Mouse (Mus musculus) midbrain, embryonic 16.5 days (tissue): Measurements from ENCODE around the gene Nipal4. TPM values are rescaled to one million over a fixed set of nuclear protein-coding genes. Genes with fewer than 3 reads are reported as not detected.

Experiments used
- ATAC-seq: fragments of 200-750 bp; cut with Nextera tagmentation; 2 replicates; pipeline ENCODE4 v1.8.0; 2017; ENCODE audit warnings: moderate TSS enrichment
- H3K27ac ChIP-seq: fragments of 300-500 bp; sonication (generic); 2 replicates; pipeline ENCODE4 v1.5.1; 2014; ENCODE audit warnings: mild to moderate bottlenecking, low read length, mixed read lengths
- H3K27me3 ChIP-seq: fragments of 300-500 bp; sonication (generic); 2 replicates; pipeline ENCODE4 v1.6.1; 2014; ENCODE audit warnings: low read depth, low read length, mixed read lengths; ENCODE audit not compliant: control insufficient read depth, insufficient read depth
- H3K36me3 ChIP-seq: fragments of 300-500 bp; sonication (generic); 2 replicates; pipeline ENCODE4 v1.6.1; 2014; ENCODE audit warnings: mild to moderate bottlenecking, low read length, moderate library complexity, mixed read lengths; ENCODE audit not compliant: control insufficient read depth, insufficient read depth
- H3K4me1 ChIP-seq: fragments of 300-500 bp; sonication (generic); 2 replicates; pipeline ENCODE4 v1.6.1; 2014; ENCODE audit warnings: mild to moderate bottlenecking, low read length, mixed read lengths; ENCODE audit not compliant: control insufficient read depth, insufficient read depth
- H3K4me2 ChIP-seq: fragments of 300-500 bp; sonication (generic); 2 replicates; pipeline ENCODE4 v1.6.1; 2014; ENCODE audit warnings: mild to moderate bottlenecking, low read length, mixed read lengths
- H3K4me3 ChIP-seq: fragments of 300-500 bp; sonication (generic); 2 replicates; pipeline ENCODE4 v1.5.1; 2014; ENCODE audit warnings: low read depth, mild to moderate bottlenecking, low read length, moderate library complexity, mixed read lengths
- H3K9ac ChIP-seq: fragments of 300-500 bp; sonication (generic); 2 replicates; pipeline ENCODE4 v1.6.1; 2014; ENCODE audit warnings: low read depth, low read length, mixed read lengths
- H3K9me3 ChIP-seq: fragments of 300-500 bp; sonication (generic); replicated peaks from 2 replicates; pipeline ENCODE4 v1.6.1; 2014; ENCODE audit warnings: mild to moderate bottlenecking, low read length, mixed read lengths; ENCODE audit not compliant: control insufficient read depth, poor library complexity, severe bottlenecking
- WGBS: fragments of 180-500 bp; shearing (Covaris S2); extraction: QIAGEN DNeasy Blood & Tissue Kit; methylation state at CpG from one replicate; pipeline ENCODE4 v1.1.7; 2014; 5-methylcytosine and 5-hydroxymethylcytosine counted together
- polyA plus RNA-seq: library from polyadenylated mRNA; unstranded; fragments of >200 nt; fragmentation: Nextera tagmentation; extraction: Ambion mirVana; gene quantifications from 2 replicates; pipeline ENCODE4 v1.2.1, GENCODE M21; 2015

Nipal4 gene
- polyA plus RNA-seq, 1 experiment from 2014 or later, result 0.15 TPM

GRCm38 (mm10) chr11:46134899-46135298 lies 31.4 kb downstream of the Nipal4 start:
- peaks cover 26% of the 10 kb centered on the region for H3K36me3 ChIP-seq
- no peak overlapping the region for H3K9ac ChIP-seq
- no peaks in the 10 kb centered on the region for H3K27me3 ChIP-seq
- ATAC-seq, result no peak
- H3K4me3 ChIP-seq, result no peak overlapping the region
- no peak overlapping the region for H3K27ac ChIP-seq
- H3K9me3 ChIP-seq, result no peaks in the 10 kb centered on the region
- H3K4me1 ChIP-seq, result no peaks in the 10 kb centered on the region
- WGBS, result 89% methylated on average over 2 of the region's 2 CpGs
- no peak overlapping the region for H3K4me2 ChIP-seq

DNA sequence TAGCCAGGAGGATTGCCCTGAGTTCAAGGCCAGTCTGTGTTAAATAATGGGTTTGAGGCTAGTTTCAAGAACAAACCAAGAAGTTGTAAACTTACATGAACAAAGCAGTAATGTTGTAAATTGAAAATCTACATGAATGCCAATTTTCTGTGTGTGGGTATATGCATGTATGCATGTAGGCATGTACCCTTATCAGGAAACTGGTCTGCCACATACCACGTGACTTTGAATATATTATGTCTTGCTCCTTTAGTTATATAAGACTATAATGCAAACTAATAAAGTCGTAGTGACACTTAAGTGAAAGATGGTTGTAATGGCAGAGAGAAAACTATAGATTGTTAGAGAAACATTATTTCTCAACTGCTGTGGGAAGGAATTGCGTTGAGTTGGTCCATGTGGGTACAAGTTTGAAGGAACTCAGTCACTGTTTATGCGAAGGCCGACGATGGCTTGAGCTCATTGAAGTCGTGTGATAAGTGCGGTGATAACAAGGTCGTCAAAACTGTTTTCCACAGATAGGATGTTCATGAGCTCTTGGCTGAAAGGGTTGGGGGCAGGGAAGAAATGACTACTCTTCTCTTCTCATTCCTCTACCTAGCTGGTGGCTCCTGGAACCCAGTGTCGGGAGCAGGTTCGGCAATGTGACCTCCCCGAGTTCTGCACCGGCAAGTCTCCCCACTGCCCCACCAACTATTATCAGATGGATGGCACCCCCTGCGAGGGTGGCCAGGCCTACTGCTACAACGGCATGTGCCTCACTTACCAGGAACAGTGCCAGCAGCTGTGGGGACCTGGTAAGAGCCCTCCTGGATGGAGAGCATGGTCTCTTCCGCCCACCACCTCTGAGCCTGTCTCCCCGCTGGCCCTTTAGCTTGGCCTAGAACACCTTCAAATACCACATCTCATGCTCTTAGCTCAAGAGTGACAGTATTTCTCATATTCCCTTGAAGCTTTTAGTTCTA lies 35.0 kb downstream of the Nipal4 start:
- no peak overlapping the region for H3K9ac ChIP-seq
- no peaks in the 10 kb centered on the region for H3K9me3 ChIP-seq
- ATAC-seq, result no peak
- no peaks in the 10 kb centered on the region for H3K4me1 ChIP-seq
- no peak overlapping the region for H3K27ac ChIP-seq
- no peak overlapping the region for H3K4me2 ChIP-seq
- 94% methylated on average over 17 of the region's 17 CpGs for WGBS
- H3K4me3 ChIP-seq, result no peak overlapping the region
- H3K27me3 ChIP-seq, result no peaks in the 10 kb centered on the region
- peaks cover 22% of the 10 kb centered on the region for H3K36me3 ChIP-seq

- Histone ChIP-seq H3K9ac (no peak overlapping the region), H3K36me3 (peaks cover 19% of the 10 kb centered on the region), H3K4me3 (no peak overlapping the region), H3K9me3 (no peaks in the 10 kb centered on the region), H3K4me1 (no peaks in the 10 kb centered on the region), H3K27ac (no peak overlapping the region), H3K4me2 (no peak overlapping the region), H3K27me3 (no peaks in the 10 kb centered on the region)
- no peak for ATAC-seq
- WGBS, result 68% methylated on average over 9 of the region's 9 CpGs
These were observed 37.8 kb downstream of the Nipal4 start for GRCm38 (mm10) chr11:46128548-46128945.

DNA sequence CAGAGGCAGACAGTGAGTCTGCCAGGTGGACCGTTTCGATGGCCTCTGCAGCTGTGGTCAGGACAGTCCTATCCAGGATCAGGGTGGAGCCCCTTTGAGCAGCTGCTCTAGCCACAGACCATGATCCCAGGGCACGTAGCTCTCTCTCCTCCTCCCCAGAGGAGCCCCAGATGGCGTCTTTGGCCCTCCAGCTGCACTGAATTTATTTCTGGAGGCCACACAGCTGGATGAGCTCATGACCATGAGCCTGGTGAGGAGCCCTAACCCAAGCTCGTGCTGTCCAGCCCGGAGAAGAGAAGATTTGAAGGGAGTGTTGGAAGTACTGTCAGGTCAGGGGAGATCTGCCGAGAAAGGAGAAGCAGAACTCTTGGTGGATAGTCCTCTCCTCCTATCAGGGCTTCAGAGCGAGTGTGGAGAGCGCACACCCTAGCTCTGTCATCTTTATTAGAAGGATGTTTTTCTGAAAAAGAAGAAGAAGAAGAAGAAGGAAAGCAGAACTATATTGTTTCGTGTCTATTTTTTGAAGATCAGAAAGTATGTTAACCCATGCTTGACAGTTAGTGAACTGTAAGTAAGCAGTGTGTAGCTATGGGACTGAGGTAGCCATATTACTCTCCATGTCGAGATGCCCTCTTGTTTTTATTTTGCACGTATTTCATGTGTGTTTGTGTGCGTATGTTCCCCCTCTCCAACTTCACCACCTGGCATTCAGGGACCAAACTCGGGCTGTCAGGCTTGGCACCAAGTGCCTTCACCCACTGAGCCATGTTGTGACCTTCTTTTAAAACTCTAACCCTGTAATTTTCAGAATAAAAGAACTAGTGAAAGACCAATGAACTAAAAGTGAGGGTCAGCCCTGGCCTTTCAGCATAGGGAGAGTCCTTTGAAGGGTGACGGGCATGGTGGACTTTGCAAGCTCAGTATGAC lies 38.4 kb downstream of the Nipal4 start:
- H3K27me3 ChIP-seq, result no peaks in the 10 kb centered on the region
- H3K9ac ChIP-seq, result no peak overlapping the region
- H3K4me3 ChIP-seq, result no peak overlapping the region
- H3K4me1 ChIP-seq, result no peaks in the 10 kb centered on the region
- no peaks in the 10 kb centered on the region for H3K9me3 ChIP-seq
- peaks cover 19% of the 10 kb centered on the region for H3K36me3 ChIP-seq
- WGBS, result 84% methylated on average over 15 of the region's 15 CpGs
- ATAC-seq, result no peak
- no peak overlapping the region for H3K27ac ChIP-seq
- H3K4me2 ChIP-seq, result no peak overlapping the region

- H3K9ac ChIP-seq, result no peak overlapping the region
- no peak overlapping the region for H3K4me2 ChIP-seq
- ATAC-seq, result no peak
- peaks cover 19% of the 10 kb centered on the region for H3K36me3 ChIP-seq
- H3K4me3 ChIP-seq, result no peak overlapping the region
- no peaks in the 10 kb centered on the region for H3K4me1 ChIP-seq
- H3K9me3 ChIP-seq, result no peaks in the 10 kb centered on the region
- H3K27ac ChIP-seq, result no peak overlapping the region
- 93% methylated on average over 11 of the region's 11 CpGs for WGBS
- no peaks in the 10 kb centered on the region for H3K27me3 ChIP-seq
These were observed 39.4 kb downstream of the Nipal4 start for GRCm38 (mm10) chr11:46126827-46127410.

DNA sequence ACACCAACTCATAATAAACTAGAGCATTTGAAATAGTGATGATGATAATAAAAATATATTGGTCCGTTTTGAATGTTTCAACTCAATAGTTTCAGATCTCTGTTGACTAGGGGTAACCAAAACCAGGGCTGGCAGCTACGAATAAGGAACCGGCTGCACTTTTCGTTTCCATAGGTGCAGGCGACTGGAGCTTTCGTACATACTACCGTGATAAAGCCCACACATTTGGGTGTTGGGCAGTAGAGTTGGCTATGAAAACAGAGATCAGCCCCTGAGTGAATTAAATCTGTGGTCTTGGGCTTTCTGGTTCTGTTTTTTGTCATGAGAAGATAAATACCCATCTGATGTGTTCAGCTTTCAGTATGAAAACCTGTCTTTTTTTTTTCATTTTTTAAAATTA lies 40.0 kb downstream of the Nipal4 start:
- Histone ChIP-seq H3K27me3 (no peaks in the 10 kb centered on the region), H3K4me2 (no peak overlapping the region), H3K27ac (no peak overlapping the region), H3K4me3 (no peak overlapping the region), H3K36me3 (peaks cover 24% of the 10 kb centered on the region), H3K9ac (no peak overlapping the region), H3K9me3 (no peaks in the 10 kb centered on the region), H3K4me1 (no peaks in the 10 kb centered on the region)
- ATAC-seq, result no peak
- WGBS, result 93% methylated on average over 7 of the region's 7 CpGs

GRCm38 (mm10) chr11:46125835-46126229 lies 40.5 kb downstream of the Nipal4 start:
- Histone ChIP-seq H3K9me3 (no peaks in the 10 kb centered on the region), H3K27me3 (no peaks in the 10 kb centered on the region), H3K4me3 (no peak overlapping the region), H3K4me1 (no peaks in the 10 kb centered on the region), H3K36me3 (peaks cover 24% of the 10 kb centered on the region), H3K4me2 (no peak overlapping the region), H3K27ac (no peak overlapping the region), H3K9ac (no peak overlapping the region)
- 94% methylated on average over 7 of the region's 7 CpGs for WGBS
- no peak for ATAC-seq

DNA sequence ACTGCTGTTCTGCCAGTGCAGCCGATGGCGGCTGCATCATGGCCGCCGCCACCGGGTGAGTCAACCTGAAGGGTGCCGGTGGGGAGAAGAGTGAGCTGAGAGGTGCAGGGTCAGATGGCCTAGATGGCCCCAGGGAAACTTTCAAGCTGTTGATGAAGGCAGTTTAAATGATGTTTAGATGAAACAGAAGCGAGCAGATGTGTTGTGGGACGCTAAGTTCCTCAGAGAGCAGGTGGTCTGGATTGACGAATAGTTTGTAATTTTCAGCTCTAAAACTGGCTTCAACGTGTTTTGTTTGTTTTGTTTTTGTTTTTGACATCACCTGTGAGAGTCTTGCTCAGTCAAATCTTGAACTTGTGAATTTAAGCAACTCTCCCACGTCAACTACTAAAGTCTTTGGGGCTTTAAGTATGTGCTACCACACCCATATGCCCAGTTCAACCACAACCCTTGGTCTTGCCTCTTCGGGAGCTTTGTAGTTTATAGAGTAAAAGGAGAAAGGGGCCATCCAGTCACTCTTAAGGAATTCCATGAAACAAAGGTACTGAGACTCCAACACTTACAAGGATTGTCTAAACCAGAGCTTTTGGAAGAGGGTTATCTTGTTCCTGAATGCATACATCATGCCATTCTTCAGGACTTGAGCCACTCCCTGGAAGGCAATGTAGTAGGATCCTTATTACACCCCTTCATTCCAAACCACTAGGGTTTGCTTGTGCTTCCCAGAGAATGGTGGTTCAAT lies 41.0 kb downstream of the Nipal4 start:
- Histone ChIP-seq H3K4me1 (no peaks in the 10 kb centered on the region), H3K9me3 (no peaks in the 10 kb centered on the region), H3K36me3 (peaks cover 24% of the 10 kb centered on the region), H3K4me2 (no peak overlapping the region), H3K4me3 (no peak overlapping the region), H3K27me3 (no peaks in the 10 kb centered on the region), H3K9ac (no peak overlapping the region), H3K27ac (no peak overlapping the region)
- WGBS, result 97% methylated on average over 12 of the region's 12 CpGs
- ATAC-seq, result no peak
